Mouse (Mus musculus) c-Kit-positive CD71-positive TER-119-negative erythroid progenitor cells, embryonic 14.5 days (primary cell): Measurements from ENCODE around the gene Pfdn4.

Source experiments
- DNase-seq: peaks from one replicate; pipeline ENCODE4 v3.0.0-alpha.2; 2013; ENCODE audit warnings: low read depth

Pfdn4 gene

DNA sequence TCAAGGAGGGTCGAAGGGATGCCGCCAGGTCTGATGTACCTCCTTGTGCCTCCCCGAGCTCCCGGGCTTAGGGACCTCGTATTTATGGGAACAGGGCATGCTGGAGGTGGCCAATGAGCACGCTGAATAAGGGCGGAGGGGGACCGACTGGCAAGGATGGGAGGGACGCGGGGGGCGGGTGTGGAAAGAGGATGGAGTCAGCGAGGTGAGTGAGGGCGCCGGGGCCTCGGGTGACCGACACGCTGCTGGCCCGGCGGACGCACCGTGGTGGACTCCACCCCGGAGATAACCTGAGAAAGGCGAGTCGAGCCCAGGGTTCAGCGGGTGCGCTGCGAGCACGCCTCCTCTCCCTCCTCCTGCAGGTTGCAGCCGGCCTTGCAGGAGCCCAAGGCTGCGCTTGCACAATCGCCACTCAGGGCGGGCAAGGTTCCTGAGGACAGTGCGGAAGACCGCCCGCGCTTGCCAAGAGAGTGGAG is 901 bp downstream of the Pfdn4 start, which contains the start of gene Cyp24a1:
TSS of gene Cyp24a1 (minus strand) at position 55 of the 476 bp plus-strand sequence.
- no peak for DNase-seq

DNA sequence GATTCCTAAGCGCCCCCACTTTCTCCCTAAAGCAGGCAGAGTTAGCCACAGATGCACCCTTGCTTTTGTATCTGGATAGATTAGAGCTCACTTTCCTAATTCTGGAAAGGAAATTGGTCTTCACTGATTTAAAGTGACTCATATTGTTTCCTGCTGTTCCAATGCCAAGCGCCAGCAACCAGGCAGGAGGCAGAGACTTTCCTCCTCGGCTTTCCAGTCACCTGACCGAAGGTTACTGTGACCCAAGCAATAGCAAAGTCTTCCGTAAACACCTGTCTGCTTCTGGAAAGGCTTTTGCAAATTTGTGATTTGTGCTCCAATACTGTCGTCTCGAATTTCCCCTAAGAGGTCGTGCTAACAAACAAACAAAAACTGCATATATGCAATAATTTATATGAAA is 1.8 kb downstream of the Pfdn4 start:
- DNase-seq, result no peak

DNA sequence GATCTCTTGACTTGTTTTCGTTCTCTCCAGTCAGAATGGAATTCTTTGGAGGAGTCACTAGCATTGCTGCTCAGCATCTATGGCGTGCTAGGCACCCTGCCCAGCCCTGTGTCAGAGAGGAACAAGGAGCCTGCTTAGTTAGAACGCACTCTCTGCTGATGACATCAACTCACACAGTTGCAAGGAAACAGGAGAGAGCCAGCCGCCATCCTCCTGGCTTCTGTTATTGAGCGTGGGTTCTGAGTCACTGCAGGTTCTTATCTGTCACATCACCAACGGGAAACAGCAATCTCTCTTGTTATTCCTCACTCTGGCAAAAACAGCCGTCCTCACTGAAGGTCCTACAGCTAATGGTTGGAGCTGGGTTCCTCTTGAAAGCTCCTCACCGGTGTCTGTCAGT is 7.1 kb downstream of the Pfdn4 start:
- no peak for DNase-seq

DNA sequence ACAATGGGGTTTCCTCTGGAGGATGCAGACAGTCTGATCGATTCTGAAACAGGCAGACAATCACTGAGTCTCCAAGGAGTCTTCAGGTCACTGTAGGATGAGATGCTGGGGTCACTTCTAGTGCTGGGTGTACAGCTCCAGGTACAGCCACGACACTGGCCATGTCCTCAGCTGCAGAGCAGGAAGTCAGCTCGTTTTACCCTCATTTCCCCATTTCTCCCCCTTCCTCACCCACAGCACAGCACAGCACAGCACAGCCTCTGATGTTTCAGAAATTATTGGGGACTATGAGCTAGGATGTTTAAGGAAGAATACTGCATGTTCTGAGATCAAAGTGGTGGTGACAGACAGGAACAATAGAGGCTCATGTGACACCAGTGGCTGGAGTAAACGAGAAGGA is 7.8 kb downstream of the Pfdn4 start:
- no peak for DNase-seq

- DNase-seq, result peak; percentile 66
Observed at GRCm38 (mm10) chr2:170507734-170508133, 11.5 kb downstream of the Pfdn4 start.

DNA sequence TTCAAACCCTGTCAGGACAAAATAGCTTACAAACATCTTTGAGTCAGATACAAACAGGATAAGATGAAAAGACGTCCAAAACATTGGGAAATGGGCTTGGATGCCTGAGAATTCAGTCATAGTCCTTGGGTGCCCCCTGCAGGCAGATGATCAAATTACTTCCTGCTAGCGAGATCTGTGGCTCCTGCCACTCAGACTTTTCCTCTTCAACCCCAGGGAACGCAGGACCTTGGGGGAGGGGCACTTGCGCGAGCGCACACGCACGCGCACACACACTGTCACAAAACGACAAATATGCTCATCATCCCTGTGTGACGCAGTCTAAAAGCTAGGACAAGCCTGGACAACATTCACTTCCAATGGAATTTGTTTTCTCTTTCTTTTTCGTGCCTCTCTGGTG is 12.6 kb downstream of the Pfdn4 start:
- peak; percentile 70 for DNase-seq

GRCm38 (mm10) chr2:170511073-170511891 is 15.1 kb downstream of the Pfdn4 start:
- DNase-seq, result peak; percentile 78

DNA sequence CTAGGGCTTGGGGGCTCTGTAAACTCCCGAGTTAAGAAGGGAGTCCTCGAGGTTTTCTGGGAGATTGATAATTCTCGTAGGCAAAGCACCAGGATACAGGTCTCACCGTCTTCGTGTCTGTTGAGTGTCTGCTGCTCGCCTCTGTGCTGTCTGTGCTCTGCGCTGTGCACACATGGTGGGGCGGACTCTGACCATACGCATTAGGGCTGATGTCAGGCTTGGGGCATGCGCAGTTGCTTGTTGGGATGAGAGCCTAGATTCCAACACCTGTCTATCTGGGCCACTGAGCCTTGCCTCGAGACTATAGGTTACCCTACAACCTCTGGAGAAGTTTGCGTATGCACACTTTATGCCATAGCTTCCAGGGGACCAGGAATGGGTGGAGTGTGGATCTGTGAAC is 17.5 kb downstream of the Pfdn4 start:
- no peak for DNase-seq

DNA sequence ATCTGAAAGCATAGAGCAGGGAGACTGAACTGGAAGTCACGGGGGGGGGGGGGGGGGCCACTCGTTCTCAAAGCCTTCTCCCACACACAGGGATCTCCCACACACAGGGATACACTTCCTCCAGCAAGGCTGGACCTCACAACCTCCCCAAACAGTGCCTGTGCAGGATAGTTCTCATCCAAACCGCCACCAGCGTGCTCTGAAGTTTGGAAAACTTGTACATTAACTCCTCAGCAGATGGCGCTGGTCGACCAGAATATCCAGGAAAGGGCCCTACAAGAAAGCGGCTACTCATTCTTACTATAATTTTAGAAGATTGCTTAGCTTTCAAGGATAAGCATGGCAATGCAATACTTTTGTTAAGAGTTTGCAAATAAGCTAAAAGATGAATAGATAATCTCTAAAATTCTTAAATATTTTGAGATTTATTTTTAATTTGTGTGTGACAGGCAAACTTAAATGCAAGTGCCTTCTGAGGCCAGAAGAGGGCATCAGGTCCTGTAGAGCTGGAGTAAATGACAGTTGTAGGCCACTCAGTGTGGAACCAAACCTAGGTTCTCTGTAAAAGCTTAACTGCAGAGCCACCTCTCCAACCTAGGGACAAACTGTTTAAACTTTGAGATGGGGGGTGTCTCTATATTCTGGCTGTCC is 24.2 kb downstream of the Pfdn4 start:
- peak; percentile 40 for DNase-seq

GRCm38 (mm10) chr2:170526513-170526912 is 30.3 kb downstream of the Pfdn4 start:
- no peak for DNase-seq

- no peak for DNase-seq
Observed at GRCm38 (mm10) chr2:170528061-170528460, 31.8 kb downstream of the Pfdn4 start.

- DNase-seq, result no peak
Observed at GRCm38 (mm10) chr2:170529766-170530165, 33.5 kb downstream of the Pfdn4 start.

DNA sequence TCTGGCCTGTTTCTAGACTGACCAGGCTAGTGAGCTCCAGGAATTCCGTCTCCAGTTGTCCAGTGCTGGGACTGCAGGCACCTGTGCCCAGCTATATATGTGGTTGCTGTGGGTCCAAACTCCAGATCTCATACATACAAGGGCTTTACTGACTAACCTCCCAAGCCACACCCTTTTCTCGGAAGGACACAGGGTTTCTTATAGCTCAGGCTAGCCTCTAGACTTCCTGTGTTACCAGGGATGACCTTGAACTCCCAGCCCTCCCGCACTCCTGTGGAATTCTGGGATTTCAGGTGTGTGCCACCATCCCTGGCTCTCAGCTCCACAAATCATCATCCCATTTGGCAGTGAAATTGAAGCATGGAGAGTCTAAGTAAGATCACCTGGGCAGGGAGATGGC is 34.0 kb downstream of the Pfdn4 start:
- no peak for DNase-seq

- DNase-seq, result no peak
Observed at GRCm38 (mm10) chr2:170534116-170534802, 38.0 kb downstream of the Pfdn4 start.

DNA sequence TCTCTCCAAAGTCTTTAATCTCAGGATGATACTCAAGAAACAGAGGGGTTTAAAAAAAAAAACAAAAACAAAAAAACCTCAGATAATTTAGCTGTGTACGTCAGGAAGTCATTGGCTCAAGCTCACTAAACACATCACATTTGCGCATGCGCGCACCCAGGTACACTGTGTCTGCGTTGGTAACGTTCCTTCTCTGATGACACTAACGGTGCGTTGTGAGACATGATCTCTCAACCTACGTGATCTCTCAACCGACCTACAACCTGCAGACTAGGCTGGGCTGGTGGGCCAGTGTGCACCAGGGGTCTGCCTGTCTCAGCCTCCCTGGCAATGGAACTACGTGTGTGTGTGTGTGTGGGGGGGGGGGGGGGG is 38.6 kb downstream of the Pfdn4 start:
- DNase-seq, result no peak

GRCm38 (mm10) chr2:170535841-170536240 is 39.6 kb downstream of the Pfdn4 start:
- DNase-seq, result no peak

GRCm38 (mm10) chr2:170539211-170539610 is 43.0 kb downstream of the Pfdn4 start:
- no peak for DNase-seq

GRCm38 (mm10) chr2:170543625-170544024 is 47.4 kb downstream of the Pfdn4 start:
- DNase-seq, result no peak

DNA sequence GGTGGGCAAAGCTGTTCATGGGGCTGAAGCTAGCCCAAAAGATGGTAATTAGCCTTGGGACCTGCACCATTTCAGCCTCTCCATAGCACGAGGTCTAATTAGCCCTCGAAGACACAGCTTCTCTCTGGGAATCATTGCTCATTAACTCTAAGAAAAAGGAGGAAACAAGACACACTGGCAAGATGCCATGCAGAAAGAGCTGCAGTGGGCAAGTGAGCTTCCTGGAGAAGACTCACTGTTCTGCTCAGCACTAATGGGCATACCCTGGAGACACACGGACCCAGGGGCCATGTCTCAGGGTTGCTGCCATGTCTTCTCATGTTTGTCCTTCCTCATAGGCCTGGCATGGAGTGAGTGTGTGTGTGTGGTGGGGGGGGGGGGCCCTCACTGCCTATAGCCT is 47.9 kb downstream of the Pfdn4 start:
- DNase-seq, result no peak

DNA sequence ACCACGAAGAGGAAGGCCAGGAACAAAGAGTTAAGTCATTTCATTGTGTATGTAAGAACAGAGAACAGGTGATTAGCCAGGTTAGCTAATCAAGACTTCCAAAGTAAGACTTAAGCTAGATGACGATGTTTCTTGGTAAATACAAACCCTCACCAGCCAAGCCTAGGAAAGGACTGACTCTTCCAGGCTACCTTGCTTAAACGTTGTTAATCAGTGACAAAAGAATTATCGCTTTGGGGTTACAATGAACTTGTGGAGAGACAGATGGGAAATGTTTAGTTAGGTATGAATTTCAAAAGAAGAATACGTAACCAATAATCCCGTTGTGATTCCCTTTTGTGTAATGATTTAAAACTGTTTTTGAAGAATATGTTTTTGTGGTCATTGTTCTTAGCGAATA is 48.7 kb downstream of the Pfdn4 start:
- no peak for DNase-seq

- DNase-seq, result no peak
Observed at GRCm38 (mm10) chr2:170545745-170546144, 49.5 kb downstream of the Pfdn4 start.

DNA sequence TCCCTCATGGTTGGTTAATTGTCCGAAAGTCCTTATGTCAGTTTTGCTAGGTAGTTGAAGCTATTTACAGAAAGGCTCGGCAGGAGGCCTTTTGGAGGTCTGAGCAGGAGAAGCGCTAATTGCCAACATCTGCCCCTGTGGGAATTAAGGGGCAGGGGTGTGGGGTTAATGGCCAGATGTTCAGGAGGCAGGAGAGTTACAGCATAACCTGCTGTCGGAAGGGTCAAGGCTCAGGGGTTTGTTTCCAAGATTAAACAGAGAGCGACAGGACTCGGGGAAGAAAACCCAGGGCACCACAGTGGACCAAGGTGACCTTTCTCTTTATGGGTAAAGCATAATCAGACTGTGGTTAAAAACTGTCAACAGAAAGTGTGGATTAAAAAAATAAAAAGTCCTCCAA is 51.3 kb downstream of the Pfdn4 start:
- no peak for DNase-seq

DNA sequence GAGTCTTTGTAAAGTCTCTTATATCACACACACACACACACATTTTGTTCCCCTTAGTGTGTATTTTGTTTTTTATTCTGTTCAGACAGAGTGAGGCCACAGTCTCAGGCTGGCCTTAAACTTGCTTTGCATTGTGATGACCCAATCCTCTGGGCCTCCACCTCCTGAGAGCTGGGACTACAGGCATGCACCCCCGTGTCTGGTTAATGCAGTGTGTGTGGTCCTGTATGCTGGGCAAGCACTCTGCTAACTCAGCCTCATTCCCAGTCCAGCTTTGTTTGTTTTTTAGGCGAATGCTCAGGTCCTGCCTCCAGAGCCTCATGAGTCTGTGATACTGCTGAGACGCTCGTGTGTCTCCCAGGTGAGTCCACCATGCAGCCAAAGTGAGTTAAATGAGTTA is 51.8 kb downstream of the Pfdn4 start:
- DNase-seq, result no peak
